Mouse (Mus musculus): ENCODE data around the gene Rps19bp1. TPM values are rescaled to one million over a fixed set of nuclear protein-coding genes. Genes with fewer than 3 reads are reported as not detected.

The Rps19bp1 gene
- total RNA-seq, 2 experiments from 2014 or later: 32.0 to 33.0 TPM

DNA sequence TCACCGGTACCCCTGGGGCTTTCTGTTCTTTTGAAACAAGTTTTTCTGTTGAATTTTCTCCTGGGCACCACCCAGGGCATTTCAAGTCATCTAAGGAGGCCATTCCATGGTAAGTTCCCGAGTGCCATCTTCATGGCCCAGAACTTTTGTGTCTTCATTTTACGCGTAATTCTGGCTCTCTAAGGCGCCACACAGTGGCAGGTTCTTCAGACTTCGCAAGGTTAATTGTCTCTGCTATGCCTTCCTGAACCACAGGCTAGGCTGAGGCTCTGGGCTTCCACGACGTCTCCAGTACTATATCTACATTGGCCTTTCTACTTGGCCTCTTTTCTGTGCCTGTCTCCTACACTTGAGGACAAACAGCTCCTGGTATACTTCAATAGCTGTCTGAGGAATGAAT is 43.1 kb downstream of the Rps19bp1 start:
- no peak for DNase-seq (ENCODE audit: low spot score in 2 of 2)

DNA sequence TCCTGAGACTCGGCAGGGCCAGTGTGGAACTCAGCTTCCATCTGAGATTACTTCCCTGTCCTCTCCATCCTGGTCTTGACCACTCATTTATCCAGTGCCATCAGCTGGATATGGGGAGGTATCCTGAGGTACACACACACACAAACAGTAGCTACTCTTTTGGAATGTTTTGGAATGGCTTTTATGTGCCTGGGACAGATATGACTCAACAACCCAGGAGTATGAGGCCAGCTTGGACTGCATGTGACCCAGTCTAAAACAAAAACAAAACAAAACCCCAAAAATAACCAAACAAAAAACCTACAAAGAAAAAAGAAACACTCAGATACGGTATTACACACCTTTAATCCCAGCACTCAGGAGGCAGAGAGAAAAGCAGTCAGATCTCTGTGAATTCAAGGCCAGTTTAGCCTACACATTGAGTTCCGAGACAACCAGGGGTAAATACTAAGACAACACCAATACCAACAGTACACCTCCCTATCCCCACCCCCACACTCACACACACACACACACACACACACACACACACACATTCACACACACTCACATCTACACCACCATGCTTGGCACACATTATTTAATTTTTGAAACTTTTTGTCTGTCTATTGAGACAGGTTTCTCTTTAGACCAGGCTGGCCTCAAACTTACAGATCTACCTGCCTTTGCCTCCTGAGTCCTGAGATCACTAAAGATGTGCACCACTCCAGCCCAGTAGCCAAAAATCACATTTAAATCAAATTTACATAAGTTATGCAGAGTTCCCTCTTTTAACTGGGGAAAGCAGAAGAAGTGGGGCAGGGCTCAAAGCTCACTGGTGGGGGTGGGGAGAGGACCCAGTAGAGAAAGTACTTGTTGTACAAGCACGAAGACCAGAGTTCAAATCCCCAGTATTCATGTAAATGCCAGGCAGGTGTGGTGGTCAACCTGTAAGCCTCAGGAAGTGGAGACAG is 44.1 kb downstream of the Rps19bp1 start:
- DNase-seq (ENCODE audit: low spot score in 2 of 2): no peak

DNA sequence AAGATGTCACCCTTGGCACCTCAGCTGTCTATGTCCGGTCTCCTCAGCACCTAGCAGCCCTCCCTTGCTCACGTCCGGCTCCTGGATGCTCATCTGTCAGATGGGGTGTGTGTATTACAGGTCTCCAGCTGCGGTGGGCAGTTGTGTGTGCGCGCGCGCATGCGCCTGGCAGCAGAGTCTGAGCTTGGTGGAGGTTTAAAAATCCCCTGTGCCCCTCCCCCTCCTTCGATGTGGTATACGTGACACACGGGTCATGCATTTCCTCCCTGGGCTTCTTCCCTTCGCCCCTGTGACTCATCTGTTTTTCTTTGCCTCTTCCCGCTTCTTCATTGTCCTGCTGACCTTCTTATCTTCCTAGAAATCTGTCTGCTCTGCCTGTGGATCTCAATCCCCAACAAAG is 44.9 kb downstream of the Rps19bp1 start:
- DNase-seq (ENCODE audit: low spot score in 2 of 2): no peak

DNA sequence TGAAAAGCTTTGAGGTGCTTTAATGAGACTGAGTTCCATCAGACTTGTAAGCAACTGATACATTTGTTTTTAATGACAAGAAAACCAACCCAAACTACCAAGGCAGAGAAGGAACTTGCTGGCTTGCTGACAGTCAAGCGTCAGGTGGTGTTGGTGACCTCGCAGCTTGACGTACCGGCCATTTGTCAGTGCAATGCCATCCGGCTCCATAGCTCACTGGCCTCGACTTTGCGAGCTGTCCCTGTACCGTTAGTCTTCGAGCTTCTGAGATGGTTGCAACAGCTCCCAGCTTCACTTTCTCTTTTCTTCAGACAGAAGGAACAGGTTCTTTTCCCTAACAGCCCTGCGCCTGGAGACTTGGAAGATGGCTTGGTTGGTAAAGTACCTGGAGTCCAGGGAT is 46.6 kb downstream of the Rps19bp1 start:
- no peak for DNase-seq (ENCODE audit: low spot score in 2 of 2)

DNA sequence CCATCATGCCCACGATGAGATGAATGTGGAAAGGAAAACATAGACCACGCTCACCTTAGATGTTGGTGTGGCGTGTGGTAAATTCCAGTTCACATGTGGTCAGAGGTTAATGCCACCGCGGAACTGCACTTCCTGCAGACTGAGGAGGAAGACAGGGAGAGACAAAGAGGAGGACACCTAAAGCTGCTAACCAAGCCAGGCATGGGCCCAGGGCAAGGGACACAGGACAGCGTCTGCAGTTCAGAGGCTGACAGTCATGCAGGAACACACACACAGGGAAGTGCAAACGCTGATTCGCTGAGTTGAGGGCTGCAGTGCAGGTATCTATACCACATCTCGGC is 47.7 kb downstream of the Rps19bp1 start:
- no peak for DNase-seq (ENCODE audit: low spot score in 2 of 2)

DNA sequence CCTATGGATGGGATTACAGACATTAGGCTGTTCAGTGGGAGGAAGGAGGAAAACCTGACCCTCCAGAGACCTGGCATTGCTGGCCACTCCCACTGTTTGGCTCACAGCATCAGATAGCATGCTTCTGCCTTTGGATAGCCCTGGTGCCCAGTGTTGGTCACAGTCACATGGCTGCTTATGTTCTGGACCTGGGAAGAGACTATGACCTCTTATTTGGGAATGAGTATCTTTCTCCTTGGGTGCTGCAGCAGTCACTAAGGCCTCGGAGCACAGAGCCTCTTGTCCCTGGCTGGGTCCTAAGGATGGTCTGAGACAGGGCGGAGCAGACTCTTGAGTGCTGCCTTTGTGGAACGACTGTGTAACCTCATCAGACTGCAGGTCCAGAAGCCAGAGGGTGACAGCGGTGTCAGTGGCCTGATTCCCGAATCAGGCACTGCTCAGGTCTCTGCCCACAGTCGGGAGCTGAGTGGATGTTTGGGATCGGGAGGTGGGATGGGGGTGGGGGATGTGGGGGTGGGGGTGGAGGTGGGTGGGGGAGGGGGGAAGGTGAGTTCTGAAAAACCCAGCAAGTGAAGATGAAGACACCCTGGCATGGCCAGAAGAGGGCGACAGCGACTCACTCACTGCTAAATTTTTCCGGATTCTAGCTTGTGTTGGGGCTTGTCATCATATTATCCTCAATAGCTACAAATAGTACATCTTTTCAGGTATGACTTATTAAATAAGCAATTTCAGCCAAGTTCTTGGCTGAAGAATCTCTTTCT is 48.2 kb downstream of the Rps19bp1 start:
- DNase-seq (ENCODE audit: low spot score in 2 of 2): no peak

DNA sequence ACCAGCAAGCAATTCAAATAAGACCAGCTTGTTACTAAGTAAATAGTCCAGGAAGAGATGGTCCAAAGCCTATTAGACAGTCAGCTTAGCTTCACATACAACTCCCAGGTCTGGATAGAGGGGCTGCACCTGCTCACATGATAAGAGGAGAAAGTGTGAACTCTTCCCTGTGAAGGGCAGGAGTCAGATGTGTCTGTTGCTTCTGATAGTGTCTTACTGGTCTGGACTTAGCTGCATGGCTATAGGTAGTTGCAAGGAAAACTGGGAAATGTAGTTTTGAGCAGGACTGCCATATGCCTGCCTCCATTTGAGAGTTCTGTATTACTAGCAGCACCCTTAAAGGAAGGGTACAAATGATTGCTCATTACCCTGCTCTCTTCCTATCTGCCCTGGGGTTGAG is 50.4 kb downstream of the Rps19bp1 start:
- DNase-seq (ENCODE audit: low spot score in 2 of 2): no peak

Other genes with a start within 250 kb of the Rps19bp1 start
- gene Pdgfb, start 249.3 kb downstream of the Rps19bp1 start, total RNA-seq (2021): 10 to 100 TPM; 45.4 to 48.1 TPM
- gene Syngr1, start 173.0 kb downstream of the Rps19bp1 start, total RNA-seq (2021): 100 to 1,000 TPM; 462 to 472 TPM
- gene Rpl3, start 172.4 kb downstream of the Rps19bp1 start, total RNA-seq (2021): 100 to 1,000 TPM; 460 to 491 TPM
- 10 to 100 TPM; 29.7 to 31.4 TPM for gene Tab1, start 131.2 kb downstream of the Rps19bp1 start, total RNA-seq (2021)
- gene Mgat3, start 90.6 kb downstream of the Rps19bp1 start, total RNA-seq (2021): 100 to 1,000 TPM; 103 to 106 TPM
- 10 to 100 TPM; 35.4 to 36.2 TPM for gene Mief1, start 30.3 kb downstream of the Rps19bp1 start, total RNA-seq (2021)
- 10 to 100 TPM; 11.0 to 22.8 TPM for gene AC140267.1, start 28.5 kb downstream of the Rps19bp1 start, total RNA-seq (2021)
- 10 to 100 TPM; 96.2 to 96.4 TPM for gene Atf4, start 9.1 kb downstream of the Rps19bp1 start, total RNA-seq (2021)
- 10 to 100 TPM; 40.5 to 45.5 TPM for gene Cacna1i, start 22.9 kb upstream of the Rps19bp1 start, total RNA-seq (2021)

Measured in layer of hippocampus, postnatal 14 days (tissue).